Mouse (Mus musculus): Measurements from ENCODE around the gene Gnptab.

GRCm38 (mm10) chr10:88403021-88403420 lies 24.1 kb downstream of the Gnptab start:
- TF ChIP-seq CEBPB (IDR thresholded peaks at IDR 0.05; ENCODE audit: low read depth) (no peak), CTCF (IDR thresholded peaks at IDR 0.05; ENCODE audit: control insufficient read depth, insufficient read depth, insufficient read length) (no peak), MAX (IDR thresholded peaks at IDR 0.05) (no peak), MYOG (IDR thresholded peaks at IDR 0.05; ENCODE audit: control insufficient read depth, extremely low read depth, insufficient read length) (no peak), MYOD1 (IDR thresholded peaks at IDR 0.05; ENCODE audit: control insufficient read depth, insufficient read length, low read depth) (no peak), USF1 (IDR thresholded peaks at IDR 0.05; ENCODE audit: low read depth) (no peak), FOSL1 (IDR thresholded peaks at IDR 0.05; ENCODE audit: insufficient read depth, low read length, poor library complexity, severe bottlenecking) (no peak)
